Mouse (Mus musculus) limb, embryonic 11.5 days (tissue): ENCODE measurements around the gene Tns1. TPM values are rescaled to one million over a fixed set of nuclear protein-coding genes. Genes with fewer than 3 reads are reported as not detected.

Experiments used
- ATAC-seq: fragments of 200-750 bp; cut with Nextera tagmentation; 2 replicates; pipeline ENCODE4 v1.8.0; 2017; ENCODE audit warnings: low read depth; ENCODE audit not compliant: insufficient number of reproducible peaks, low FRiP score, low TSS enrichment
- DNase-seq: peaks from one replicate; pipeline ENCODE4 v3.0.0-alpha.2; 2015; ENCODE audit warnings: low spot score
- H3K27ac ChIP-seq: fragments of 300-500 bp; sonication (generic); replicated peaks from 2 replicates; pipeline ENCODE4 v1.5.1; 2014; ENCODE audit warnings: low read depth, mild to moderate bottlenecking, low read length
- H3K27me3 ChIP-seq: fragments of 300-500 bp; sonication (generic); 2 replicates; pipeline ENCODE4 v1.6.1; 2014; ENCODE audit warnings: mild to moderate bottlenecking, low read length, mixed read lengths; ENCODE audit not compliant: control insufficient read depth, insufficient read depth
- H3K36me3 ChIP-seq: fragments of 300-500 bp; sonication (generic); 2 replicates; pipeline ENCODE4 v1.6.1; 2014; ENCODE audit warnings: mild to moderate bottlenecking, low read length, moderate library complexity, mixed read lengths; ENCODE audit not compliant: control insufficient read depth, insufficient read depth
- H3K4me1 ChIP-seq: fragments of 300-500 bp; sonication (generic); 2 replicates; pipeline ENCODE4 v1.6.1; 2014; ENCODE audit warnings: low read length, mixed read lengths; ENCODE audit not compliant: control insufficient read depth, insufficient read depth
- H3K4me2 ChIP-seq: fragments of 300-500 bp; sonication (generic); 2 replicates; pipeline ENCODE4 v1.6.1; 2014; ENCODE audit warnings: low read depth, mild to moderate bottlenecking, moderate library complexity; ENCODE audit not compliant: severe bottlenecking
- H3K4me3 ChIP-seq: fragments of 300-500 bp; sonication (generic); 2 replicates; pipeline ENCODE4 v1.5.1; 2014; ENCODE audit warnings: low read depth, low read length
- H3K9ac ChIP-seq: fragments of 300-500 bp; sonication (generic); 2 replicates; pipeline ENCODE4 v1.6.1; 2014; ENCODE audit warnings: mild to moderate bottlenecking, low read length
- H3K9me3 ChIP-seq: fragments of 300-500 bp; sonication (generic); 2 replicates; pipeline ENCODE4 v1.6.1; 2016; ENCODE audit warnings: low read length; ENCODE audit not compliant: control insufficient read depth
- WGBS: fragments of 180-500 bp; shearing (Covaris S2); extraction: QIAGEN DNeasy Blood & Tissue Kit; methylation state at CpG from one replicate; pipeline ENCODE4 v1.1.7; 2014; 5-methylcytosine and 5-hydroxymethylcytosine counted together
- polyA plus RNA-seq: library from polyadenylated mRNA; unstranded; fragments of >200 nt; fragmentation: Nextera tagmentation; extraction: Ambion mirVana; gene quantifications from 2 replicates; pipeline ENCODE4 v1.2.1, GENCODE M21; 2014

Gene Tns1
- polyA plus RNA-seq, 1 experiment from 2014 or later, result 36.9 TPM

DNA sequence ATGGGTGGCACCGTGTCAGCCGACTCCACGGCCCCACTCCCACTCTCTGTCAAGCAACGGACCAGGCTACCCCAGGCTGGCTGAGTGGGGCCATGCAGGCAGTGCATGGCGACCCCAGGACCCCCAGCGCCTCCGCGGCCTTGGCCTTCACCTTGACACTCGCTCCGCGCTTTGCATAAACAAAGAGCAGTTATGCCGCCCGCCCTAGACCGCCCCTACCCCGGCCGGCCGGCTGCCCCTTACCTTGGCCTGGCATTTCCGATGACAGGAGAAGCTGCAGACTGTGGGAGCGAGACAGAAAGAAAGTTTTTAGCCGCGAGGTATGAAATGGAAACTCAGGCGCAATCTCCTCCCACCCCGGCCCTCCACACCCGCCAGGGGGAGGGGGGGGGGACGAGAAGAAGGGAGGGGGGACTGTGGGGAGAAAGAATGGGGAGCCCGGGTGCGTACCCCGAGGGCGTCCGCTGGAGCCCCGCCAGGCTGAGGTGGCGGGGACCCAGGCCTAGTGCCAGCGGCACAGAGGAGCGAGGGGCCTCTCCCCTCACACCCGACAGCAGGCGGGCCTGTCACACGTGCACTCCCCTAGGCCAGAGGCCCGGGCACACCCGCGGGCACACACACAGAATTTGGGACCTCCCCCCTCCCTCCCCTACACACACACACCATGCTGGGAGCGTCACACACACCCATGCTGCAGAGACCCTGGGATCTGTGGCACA, 55.7 kb downstream of the Tns1 start:
- Histone ChIP-seq H3K9ac (peak overlapping the region; percentile 61), H3K4me2 (peak overlapping the region; percentile 72), H3K4me3 (peak overlapping the region; percentile 34), H3K27me3 (no peaks in the 10 kb centered on the region), H3K9me3 (no peaks in the 10 kb centered on the region), H3K27ac (peak overlapping the region; percentile 81), H3K36me3 (peaks cover 3% of the 10 kb centered on the region; the same call in 1 of the 2 replicates), H3K4me1 (peaks cover 32% of the 10 kb centered on the region)
- DNase-seq (peak; percentile 70), ATAC-seq (peak; percentile 74)
- WGBS, result 4% methylated on average over 41 of the region's 41 CpGs

DNA sequence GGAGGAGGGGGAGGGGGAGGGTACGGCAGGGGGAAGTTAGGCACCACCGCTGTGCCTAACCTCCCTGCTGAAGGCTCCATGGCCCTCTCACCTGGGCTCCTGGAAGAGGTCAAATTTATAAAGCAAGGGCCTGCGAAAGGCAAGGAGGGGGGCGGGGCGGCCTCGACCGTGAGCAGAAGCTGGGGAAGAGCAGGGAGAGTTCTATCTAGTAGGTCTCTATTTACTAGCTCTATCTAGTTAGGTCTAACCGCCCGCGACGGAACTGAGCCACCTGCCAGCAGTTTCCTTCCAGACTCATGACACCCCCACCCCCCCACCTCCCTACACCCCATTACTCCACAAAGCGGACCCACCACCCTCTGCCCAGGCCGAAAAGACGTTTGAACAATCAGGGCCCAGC, 56.4 kb downstream of the Tns1 start:
- DNase-seq (no peak), ATAC-seq (no peak)
- H3K4me3 ChIP-seq, result peak overlapping the region; percentile 34
- peaks cover 32% of the 10 kb centered on the region for H3K4me1 ChIP-seq
- 17% methylated on average over 14 of the region's 14 CpGs for WGBS
- peak overlapping the region; percentile 61 for H3K9ac ChIP-seq
- H3K4me2 ChIP-seq, result peak overlapping the region; percentile 72
- no peaks in the 10 kb centered on the region for H3K9me3 ChIP-seq
- peaks cover 3% of the 10 kb centered on the region; the same call in 1 of the 2 replicates for H3K36me3 ChIP-seq
- peak overlapping the region; percentile 81; the same call in 1 of the 2 replicates for H3K27ac ChIP-seq
- H3K27me3 ChIP-seq, result no peaks in the 10 kb centered on the region

DNA sequence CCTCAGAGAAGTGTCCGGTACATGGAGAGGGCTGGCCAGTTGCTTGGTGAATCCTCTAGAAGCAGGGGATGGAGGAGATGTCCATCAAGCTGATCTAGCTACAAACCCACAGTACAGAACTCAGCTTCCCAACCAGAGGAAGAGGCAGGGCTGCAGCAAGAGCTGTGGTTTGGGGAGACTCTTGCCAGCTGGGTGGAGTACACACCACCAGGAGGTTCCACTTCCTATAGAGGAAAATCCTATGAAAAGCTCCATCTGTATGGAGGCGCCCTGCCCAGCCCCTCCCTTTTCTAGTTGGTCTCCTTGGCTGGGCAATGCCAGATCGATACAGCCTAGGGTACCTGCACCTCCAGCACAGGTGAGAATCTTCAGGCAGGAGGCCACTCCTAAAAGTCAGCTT, 57.7 kb downstream of the Tns1 start:
- Histone ChIP-seq H3K27me3 (no peaks in the 10 kb centered on the region), H3K4me3 (no peak overlapping the region), H3K9me3 (no peaks in the 10 kb centered on the region), H3K36me3 (peaks cover 3% of the 10 kb centered on the region; the same call in 1 of the 2 replicates), H3K9ac (no peak overlapping the region), H3K27ac (no peak overlapping the region), H3K4me1 (peaks cover 29% of the 10 kb centered on the region), H3K4me2 (no peak overlapping the region)
- ATAC-seq, result no peak
- no peak for DNase-seq
- 91% methylated on average over 3 of the region's 3 CpGs for WGBS

DNA sequence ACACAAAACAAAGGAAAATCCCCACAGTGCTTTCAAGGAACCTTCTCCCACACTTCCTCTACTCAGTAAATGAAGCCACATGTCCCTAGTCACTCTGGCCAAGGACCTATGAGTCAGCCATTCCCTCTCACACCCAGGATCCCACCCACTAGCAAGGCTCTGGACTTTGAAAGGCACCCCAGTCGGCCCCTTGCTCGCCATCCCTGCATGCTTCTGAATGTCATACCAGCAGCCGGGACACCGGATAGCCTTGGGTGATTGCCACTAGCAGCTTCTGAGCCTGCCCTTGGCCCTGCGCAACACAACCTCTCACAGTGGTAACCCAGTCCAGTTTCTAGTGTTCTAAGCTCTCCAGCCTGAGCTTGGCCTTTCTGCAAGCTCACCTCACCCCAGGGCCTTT, 58.2 kb downstream of the Tns1 start:
- peaks cover 29% of the 10 kb centered on the region for H3K4me1 ChIP-seq

DNA sequence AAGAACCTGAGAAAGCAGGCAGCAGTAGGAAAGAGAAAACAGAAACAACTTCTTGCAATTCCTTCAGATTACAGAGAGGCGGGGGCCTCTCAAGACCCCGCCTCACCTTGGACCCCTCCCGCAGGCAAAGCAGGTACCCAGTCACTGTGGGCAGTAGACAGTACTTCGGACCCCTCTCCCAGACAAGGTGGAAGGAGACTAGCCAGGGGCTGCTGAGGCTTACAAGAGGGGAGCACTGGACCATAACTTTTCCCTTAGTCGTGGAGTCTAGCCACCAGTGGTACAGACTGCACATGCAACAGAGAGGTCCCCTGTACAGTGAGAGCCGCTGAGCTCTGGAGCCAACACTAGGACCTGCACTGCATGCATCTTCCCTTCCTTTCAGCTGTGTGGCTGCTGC, 64.2 kb downstream of the Tns1 start:
- H3K4me3 ChIP-seq, result no peak overlapping the region
- H3K9ac ChIP-seq, result no peak overlapping the region
- no peaks in the 10 kb centered on the region for H3K9me3 ChIP-seq
- no peaks in the 10 kb centered on the region for H3K36me3 ChIP-seq
- H3K27me3 ChIP-seq, result no peaks in the 10 kb centered on the region
- ATAC-seq (no peak), DNase-seq (no peak)
- 0 out of 2 replicates have a peak overlapping the region, but pooled peaks have one; percentile 21 for H3K27ac ChIP-seq
- 85% methylated on average over 6 of the region's 6 CpGs for WGBS
- no peak overlapping the region for H3K4me2 ChIP-seq
- peaks cover 4% of the 10 kb centered on the region; the same call in 1 of the 2 replicates for H3K4me1 ChIP-seq

More for the DNA sequence above, 58.2 kb downstream of the Tns1 start:
- Histone ChIP-seq H3K9ac (no peak overlapping the region), H3K27me3 (no peaks in the 10 kb centered on the region), H3K9me3 (no peaks in the 10 kb centered on the region), H3K36me3 (peaks cover 3% of the 10 kb centered on the region; the same call in 1 of the 2 replicates), H3K27ac (no peak overlapping the region), H3K4me2 (no peak overlapping the region), H3K4me3 (no peak overlapping the region)
- ATAC-seq (no peak), DNase-seq (no peak)
- WGBS, result 85% methylated on average over 5 of the region's 5 CpGs

DNA sequence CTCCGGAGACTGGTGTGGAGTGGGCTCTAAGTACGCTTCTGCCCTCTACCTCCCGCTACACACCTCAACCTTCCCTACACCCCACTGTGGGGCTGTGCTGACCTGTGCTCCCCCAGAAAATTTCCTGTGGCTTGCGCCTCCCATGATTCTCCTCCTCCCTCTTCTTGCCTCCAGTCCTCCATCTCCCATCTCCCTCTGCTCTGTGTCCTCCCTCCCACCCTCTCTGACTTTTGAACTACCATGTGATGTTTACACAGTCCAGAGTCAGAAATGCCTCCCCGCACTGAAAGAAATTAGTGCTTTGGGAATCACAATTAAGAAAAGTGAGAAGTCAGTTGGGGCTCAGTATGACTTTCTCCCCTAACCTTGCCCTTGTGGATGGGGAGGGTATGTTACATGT, 64.7 kb downstream of the Tns1 start:
- no peak overlapping the region for H3K27ac ChIP-seq
- 89% methylated on average over 5 of the region's 5 CpGs for WGBS
- ATAC-seq, result no peak

DNA sequence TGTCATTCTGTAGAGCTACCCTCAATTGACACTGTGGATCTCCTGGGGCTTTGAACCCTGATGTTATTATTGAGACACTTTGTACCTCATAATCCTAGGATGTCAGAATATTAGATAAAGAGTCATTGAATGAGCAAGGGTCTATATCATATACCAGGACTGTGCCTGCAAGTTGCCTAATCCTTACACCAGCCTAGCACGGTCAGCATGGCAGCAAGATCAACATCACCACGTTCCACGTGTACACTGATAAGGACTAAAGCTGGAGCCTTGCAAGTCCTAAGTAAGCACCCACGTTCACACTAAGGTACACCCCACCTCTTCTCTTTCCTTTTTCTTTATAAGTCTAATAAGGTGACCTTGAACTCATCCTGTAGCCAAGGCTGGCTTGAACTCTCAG, 65.5 kb downstream of the Tns1 start:
- H3K9me3 ChIP-seq, result no peaks in the 10 kb centered on the region
- DNase-seq (no peak), ATAC-seq (no peak)
- no peak overlapping the region for H3K27ac ChIP-seq
- H3K4me1 ChIP-seq, result peaks cover 15% of the 10 kb centered on the region
- 81% methylated on average over 4 of the region's 4 CpGs for WGBS
- no peak overlapping the region for H3K4me2 ChIP-seq
- no peak overlapping the region for H3K4me3 ChIP-seq
- no peaks in the 10 kb centered on the region for H3K36me3 ChIP-seq
- no peak overlapping the region for H3K9ac ChIP-seq
- H3K27me3 ChIP-seq, result no peaks in the 10 kb centered on the region

More for the DNA sequence above, 64.7 kb downstream of the Tns1 start:
- Histone ChIP-seq H3K27me3 (no peaks in the 10 kb centered on the region), H3K4me3 (no peak overlapping the region), H3K4me2 (no peak overlapping the region), H3K9ac (no peak overlapping the region), H3K9me3 (no peaks in the 10 kb centered on the region), H3K36me3 (no peaks in the 10 kb centered on the region), H3K4me1 (peaks cover 9% of the 10 kb centered on the region)
- DNase-seq, result no peak

DNA sequence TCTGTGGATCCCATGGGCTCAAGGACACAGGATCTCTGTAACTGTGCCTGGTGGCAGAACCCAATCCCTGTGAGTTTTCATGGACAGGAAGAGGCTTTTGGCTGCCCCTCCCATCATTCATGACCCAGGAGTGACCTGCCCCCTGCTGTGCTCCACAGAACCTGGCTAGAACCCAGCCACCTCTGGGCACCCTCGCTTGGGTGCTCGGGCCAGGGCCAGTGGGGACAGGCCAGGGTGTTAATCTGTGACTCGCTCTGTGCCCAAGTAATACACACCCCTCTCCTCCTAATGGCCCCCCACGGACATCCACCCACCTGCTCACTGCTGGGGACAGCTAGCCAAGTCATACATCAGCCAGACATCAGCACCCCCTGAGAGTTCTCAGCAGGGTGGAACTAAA, 65.9 kb downstream of the Tns1 start:
- Histone ChIP-seq H3K4me3 (no peak overlapping the region), H3K27ac (no peak overlapping the region), H3K36me3 (no peaks in the 10 kb centered on the region), H3K9ac (no peak overlapping the region), H3K27me3 (no peaks in the 10 kb centered on the region), H3K9me3 (no peaks in the 10 kb centered on the region), H3K4me1 (peaks cover 20% of the 10 kb centered on the region), H3K4me2 (no peak overlapping the region)
- DNase-seq (no peak), ATAC-seq (no peak)
- 76% methylated on average over 4 of the region's 4 CpGs for WGBS
